Mouse (Mus musculus): ENCODE results near the gene Card9.

GRCm38 (mm10) chr2:26341510-26341981, 19.2 kb downstream of the Card9 start:
- TF ChIP-seq CTCF (IDR thresholded peaks at IDR 0.05; ENCODE audit: low read depth, low read length) (no peak), EP300 (IDR thresholded peaks at IDR 0.05; ENCODE audit: insufficient read depth, low read depth, low read length) (no peak), POLR2A (IDR thresholded peaks at IDR 0.05; ENCODE audit: insufficient read depth, low read length) (no peak)
